Mouse (Mus musculus): Measurements from ENCODE around the gene Slc19a1.

DNA sequence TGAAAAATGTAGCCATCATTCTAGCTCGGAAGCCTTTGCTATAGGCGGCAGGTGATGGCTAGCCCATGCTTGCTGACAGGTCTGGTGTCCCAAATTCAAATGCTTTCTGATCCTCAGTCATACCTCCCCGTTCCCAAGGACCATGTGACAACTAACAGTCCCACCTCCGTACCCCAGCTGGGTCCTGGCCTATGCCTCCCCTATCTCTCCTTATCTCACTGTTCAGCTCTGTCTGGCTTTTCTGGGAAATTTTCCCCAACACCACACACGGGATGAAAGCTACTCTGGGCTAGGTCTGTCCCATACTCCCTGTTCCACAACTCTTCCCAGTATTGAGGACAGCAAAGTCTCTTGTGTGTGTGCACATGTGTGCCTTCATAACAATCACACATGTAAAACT is 58.0 kb downstream of the Slc19a1 start:
- TF ChIP-seq CTCF (IDR thresholded peaks at IDR 0.05; ENCODE audit: low read depth) (no peak), EP300 (IDR thresholded peaks at IDR 0.05; ENCODE audit: low read depth) (no peak)

Data from liver, embryonic 14.5 days (tissue).